Mouse (Mus musculus) hindbrain, embryonic 16.5 days (tissue): ENCODE measurements at regions not wholly inside any gene's neighbourhood (a gene's known extent, or its start where the extent isn't known, plus 50 kb on each side); places are given as distances from the start of the nearest gene placed in this dataset.

Experiments
- ATAC-seq: fragments of 200-750 bp; cut with Nextera tagmentation; 2 replicates; pipeline ENCODE4 v1.8.0; 2017; ENCODE audit warnings: moderate TSS enrichment, moderate library complexity
- H3K27ac ChIP-seq: fragments of 300-500 bp; sonication (generic); 2 replicates; pipeline ENCODE4 v1.5.1; 2014; ENCODE audit warnings: low read depth, mild to moderate bottlenecking, control low read depth, low read length, moderate library complexity
- H3K27me3 ChIP-seq: fragments of 300-500 bp; sonication (generic); replicated peaks from 2 replicates; pipeline ENCODE4 v1.6.1; 2014; ENCODE audit warnings: low read length; ENCODE audit not compliant: control insufficient read depth, insufficient read depth
- H3K36me3 ChIP-seq: fragments of 300-500 bp; sonication (generic); 2 replicates; pipeline ENCODE4 v1.6.1; 2014; ENCODE audit warnings: mild to moderate bottlenecking, low read length, moderate library complexity, mixed read lengths; ENCODE audit not compliant: control insufficient read depth, insufficient read depth
- H3K4me1 ChIP-seq: fragments of 300-500 bp; sonication (generic); 2 replicates; pipeline ENCODE4 v1.6.1; 2014; ENCODE audit warnings: low read depth, low read length; ENCODE audit not compliant: control insufficient read depth, insufficient read depth
- H3K4me2 ChIP-seq: fragments of 300-500 bp; sonication (generic); 2 replicates; pipeline ENCODE4 v1.6.1; 2014; ENCODE audit warnings: mild to moderate bottlenecking, low read length, control low read depth, moderate library complexity
- H3K4me3 ChIP-seq: fragments of 300-500 bp; sonication (generic); 2 replicates; pipeline ENCODE4 v1.5.1; 2014; ENCODE audit warnings: mild to moderate bottlenecking, low read length, control low read depth, moderate library complexity
- H3K9ac ChIP-seq: fragments of 300-500 bp; sonication (generic); 2 replicates; pipeline ENCODE4 v1.6.1; 2014; ENCODE audit warnings: low read depth, mild to moderate bottlenecking, control low read depth, low read length, moderate library complexity
- H3K9me3 ChIP-seq: fragments of 300-500 bp; sonication (generic); 2 replicates; pipeline ENCODE4 v1.6.1; 2014; ENCODE audit warnings: mild to moderate bottlenecking, low read length, moderate library complexity; ENCODE audit not compliant: control insufficient read depth
- WGBS: fragments of 180-500 bp; shearing (Covaris S2); extraction: QIAGEN DNeasy Blood & Tissue Kit; methylation state at CpG from one replicate; pipeline ENCODE4 v1.1.7; 2014; 5-methylcytosine and 5-hydroxymethylcytosine counted together

DNA sequence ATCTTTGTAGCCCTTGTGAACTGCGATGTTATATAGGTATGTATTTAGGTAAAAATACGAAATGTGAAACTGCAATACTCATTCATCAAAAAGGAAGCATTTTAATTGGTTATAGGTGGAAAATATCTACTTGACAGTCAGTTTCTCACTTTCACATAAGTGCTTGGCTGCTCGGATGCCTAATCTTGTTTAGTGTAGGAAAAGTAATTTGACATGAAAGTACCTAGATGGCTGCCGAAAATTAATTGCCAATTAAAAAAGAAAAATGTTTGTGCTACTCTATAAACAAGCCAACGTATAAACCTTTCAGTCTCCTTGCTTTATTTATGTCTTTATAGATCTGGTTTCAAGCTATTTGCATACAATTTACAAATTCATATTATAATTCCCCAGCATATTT is 691.3 kb downstream of the Dach1 start:
- no peaks in the 10 kb centered on the region for H3K36me3 ChIP-seq
- whole genome bisulfite sequencing, result 74% methylated on average over 5 of the region's 5 CpGs
- no peak overlapping the region for H3K27ac ChIP-seq
- no peak overlapping the region for H3K4me2 ChIP-seq
- no peaks in the 10 kb centered on the region for H3K27me3 ChIP-seq
- no peak for ATAC-seq
- no peak overlapping the region for H3K4me3 ChIP-seq
- no peak overlapping the region for H3K9ac ChIP-seq
- no peaks in the 10 kb centered on the region for H3K4me1 ChIP-seq
- no peaks in the 10 kb centered on the region for H3K9me3 ChIP-seq

DNA sequence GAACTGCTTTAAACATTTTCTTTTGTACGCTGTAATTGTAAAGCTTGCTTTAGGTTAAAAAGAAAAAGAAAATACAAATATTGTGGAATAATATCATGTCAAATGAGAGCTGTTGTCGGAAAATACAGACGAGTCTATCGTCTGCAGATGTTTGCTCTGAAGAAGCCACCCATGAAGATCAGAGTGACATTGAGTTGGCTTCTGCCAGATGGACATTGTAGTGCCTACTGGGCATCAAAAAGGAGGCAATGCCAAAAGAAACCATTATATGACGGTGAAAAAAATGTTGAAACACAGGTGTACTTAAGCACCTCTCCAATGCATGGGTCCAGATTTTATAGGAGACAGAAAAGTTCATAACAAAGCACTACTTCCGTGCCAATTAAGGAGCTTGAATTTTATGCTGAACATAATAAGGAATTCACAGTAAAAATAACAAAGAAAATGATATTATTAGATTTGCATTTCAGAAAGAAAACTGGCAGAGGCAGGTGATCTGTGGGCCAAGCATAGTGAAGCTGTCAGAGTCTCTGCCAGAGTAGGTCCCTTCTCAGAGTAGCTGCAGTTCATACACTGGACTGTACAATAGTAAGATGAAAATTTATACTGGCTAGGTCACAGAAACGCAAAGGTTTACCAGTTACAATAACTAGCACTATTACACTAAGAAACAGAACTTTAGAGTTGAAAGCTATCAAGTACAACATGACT is 718.9 kb downstream of the Dach1 start:
- Histone ChIP-seq H3K4me1 (no peaks in the 10 kb centered on the region), H3K9me3 (no peaks in the 10 kb centered on the region), H3K36me3 (no peaks in the 10 kb centered on the region), H3K9ac (no peak overlapping the region), H3K27me3 (no peaks in the 10 kb centered on the region), H3K4me2 (no peak overlapping the region), H3K4me3 (no peak overlapping the region), H3K27ac (no peak overlapping the region)
- WGBS, result 78% methylated on average over 7 of the region's 7 CpGs
- no peak for ATAC-seq

DNA sequence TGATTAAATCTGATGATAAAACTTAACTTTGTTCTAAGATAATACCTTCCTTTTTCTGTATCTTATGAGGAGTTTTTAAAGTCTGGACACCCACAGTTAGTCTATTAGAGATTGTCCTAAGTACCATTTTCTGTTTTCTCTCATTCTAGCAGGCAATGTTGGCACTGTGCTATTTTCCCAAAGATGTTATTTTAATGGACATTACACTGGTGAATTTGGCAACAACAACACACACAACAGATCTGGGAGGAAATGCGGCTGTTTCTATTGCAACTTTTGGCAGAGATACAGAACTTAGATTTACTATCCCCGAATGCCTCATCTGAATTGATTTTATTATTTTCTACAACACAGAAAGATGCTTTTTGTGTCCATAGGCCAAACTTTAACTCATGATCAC is 720.9 kb downstream of the Dach1 start:
- H3K27me3 ChIP-seq, result no peaks in the 10 kb centered on the region
- 60% methylated on average over 2 of the region's 2 CpGs for WGBS
- H3K9me3 ChIP-seq, result no peaks in the 10 kb centered on the region
- H3K36me3 ChIP-seq, result no peaks in the 10 kb centered on the region
- no peak overlapping the region for H3K27ac ChIP-seq
- H3K9ac ChIP-seq, result no peak overlapping the region
- no peak for ATAC-seq
- no peak overlapping the region for H3K4me3 ChIP-seq
- no peaks in the 10 kb centered on the region for H3K4me1 ChIP-seq
- H3K4me2 ChIP-seq, result no peak overlapping the region

DNA sequence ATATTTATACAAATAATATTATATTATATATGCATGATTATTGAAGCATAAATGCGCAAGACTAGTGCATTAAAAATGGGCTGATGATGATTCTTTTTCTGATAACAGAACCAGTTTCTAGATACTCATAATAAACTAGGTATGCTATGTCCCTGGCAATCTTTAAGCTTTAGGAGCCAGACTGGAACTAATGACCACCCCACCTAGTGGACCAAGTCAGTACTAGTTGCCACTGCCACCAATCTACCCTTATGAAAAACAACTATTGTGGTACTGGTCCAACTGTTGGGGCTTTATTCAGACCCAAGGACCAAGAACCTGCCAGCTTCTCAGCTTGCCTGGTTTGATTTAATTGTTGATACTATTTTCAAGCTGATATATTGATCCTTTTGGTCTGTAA is 722.8 kb downstream of the Dach1 start:
- 90% methylated on average over 1 of the region's 1 CpGs for WGBS
- Histone ChIP-seq H3K4me1 (no peaks in the 10 kb centered on the region), H3K9me3 (no peaks in the 10 kb centered on the region), H3K4me3 (no peak overlapping the region), H3K9ac (no peak overlapping the region), H3K36me3 (no peaks in the 10 kb centered on the region), H3K27me3 (no peaks in the 10 kb centered on the region), H3K4me2 (no peak overlapping the region), H3K27ac (no peak overlapping the region)
- ATAC-seq, result no peak

DNA sequence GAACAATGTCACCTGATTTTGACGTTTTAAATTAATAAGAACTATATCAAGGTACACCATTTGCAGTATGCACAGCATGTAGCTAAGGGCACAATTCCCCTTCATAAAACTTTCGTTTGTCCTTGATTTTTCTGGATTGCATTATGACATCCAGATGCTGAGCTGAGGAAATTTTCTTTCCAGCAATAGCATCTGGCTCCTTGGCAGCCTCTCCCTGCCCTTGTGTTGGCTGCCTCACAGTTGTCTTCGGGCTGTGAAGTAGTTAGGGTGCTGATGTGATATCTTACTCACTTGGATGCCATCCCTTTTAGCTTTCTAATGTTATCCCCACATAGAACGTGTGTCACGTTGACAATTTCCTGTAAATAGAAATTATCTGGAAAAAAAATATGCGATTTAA is 729.2 kb downstream of the Dach1 start:
- Histone ChIP-seq H3K4me1 (no peaks in the 10 kb centered on the region), H3K4me3 (no peak overlapping the region), H3K27me3 (no peaks in the 10 kb centered on the region), H3K36me3 (no peaks in the 10 kb centered on the region), H3K4me2 (no peak overlapping the region), H3K27ac (no peak overlapping the region), H3K9ac (no peak overlapping the region), H3K9me3 (no peaks in the 10 kb centered on the region)
- no peak for ATAC-seq
- WGBS, result 77% methylated on average over 6 of the region's 6 CpGs

DNA sequence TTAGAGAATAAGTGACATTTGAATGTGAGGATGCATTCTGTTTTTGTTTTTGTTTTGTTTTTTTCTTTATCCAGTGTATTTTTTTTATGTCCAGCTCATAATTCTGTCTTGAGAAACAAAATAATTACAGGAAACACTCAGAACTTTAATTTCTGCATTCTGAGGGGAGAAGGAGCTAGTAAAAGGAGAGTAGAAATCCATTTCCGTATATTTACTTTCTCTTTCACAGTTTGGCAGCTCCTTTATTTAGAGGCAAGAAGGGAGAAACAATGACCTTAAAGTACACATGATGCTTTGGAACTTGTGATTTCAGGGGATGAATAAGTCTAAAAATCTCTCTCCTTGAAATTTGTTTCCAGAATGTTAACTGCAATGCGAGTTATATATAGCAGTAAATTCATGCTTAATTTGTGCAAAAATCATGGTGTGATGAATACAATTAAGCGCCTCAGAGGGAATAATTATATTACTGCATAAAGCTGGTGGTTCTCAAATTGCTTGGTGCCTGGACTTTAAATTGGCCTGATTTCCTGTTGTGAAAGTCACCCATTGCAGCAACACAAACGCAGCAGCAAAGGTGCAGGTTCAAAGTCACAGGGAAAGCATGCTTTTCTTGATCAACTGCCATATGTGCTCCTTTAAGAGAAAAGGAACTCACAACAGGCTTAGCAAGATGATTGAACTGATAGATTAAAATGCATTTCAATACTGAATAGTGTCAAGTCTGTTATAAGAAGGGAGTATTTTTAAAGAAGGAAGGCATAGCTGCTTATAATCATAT is 733.9 kb downstream of the Dach1 start:
- no peak overlapping the region for H3K9ac ChIP-seq
- no peaks in the 10 kb centered on the region for H3K4me1 ChIP-seq
- no peaks in the 10 kb centered on the region for H3K36me3 ChIP-seq
- no peak overlapping the region for H3K4me2 ChIP-seq
- no peak overlapping the region for H3K4me3 ChIP-seq
- no peaks in the 10 kb centered on the region for H3K27me3 ChIP-seq
- H3K9me3 ChIP-seq, result no peaks in the 10 kb centered on the region
- ATAC-seq, result no peak
- H3K27ac ChIP-seq, result no peak overlapping the region
- 57% methylated on average over 4 of the region's 4 CpGs for WGBS

DNA sequence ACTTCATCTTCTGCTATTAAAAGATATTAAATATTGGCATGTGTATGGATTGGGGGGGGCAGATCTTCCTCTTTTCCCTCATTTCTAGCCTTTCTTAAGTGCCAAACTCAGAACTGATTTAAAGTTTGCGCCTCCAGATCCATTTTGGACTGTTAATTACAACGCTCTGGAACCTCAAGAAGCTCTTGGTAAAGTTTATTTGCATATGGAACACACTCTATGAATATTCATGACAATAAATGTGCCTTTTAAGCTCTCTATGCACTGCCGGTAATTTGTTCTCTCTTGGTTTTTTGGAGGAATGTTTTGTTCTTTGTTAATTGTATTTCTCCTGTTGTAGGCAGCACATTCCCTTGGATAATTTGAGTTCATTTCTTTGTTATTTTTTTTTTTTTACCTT is 738.3 kb downstream of the Dach1 start:
- Histone ChIP-seq H3K27ac (no peak overlapping the region), H3K4me2 (no peak overlapping the region), H3K36me3 (no peaks in the 10 kb centered on the region), H3K27me3 (no peaks in the 10 kb centered on the region), H3K4me3 (no peak overlapping the region), H3K4me1 (no peaks in the 10 kb centered on the region), H3K9me3 (no peaks in the 10 kb centered on the region), H3K9ac (no peak overlapping the region)
- no peak for ATAC-seq
- WGBS, result 58% methylated on average over 3 of the region's 3 CpGs

DNA sequence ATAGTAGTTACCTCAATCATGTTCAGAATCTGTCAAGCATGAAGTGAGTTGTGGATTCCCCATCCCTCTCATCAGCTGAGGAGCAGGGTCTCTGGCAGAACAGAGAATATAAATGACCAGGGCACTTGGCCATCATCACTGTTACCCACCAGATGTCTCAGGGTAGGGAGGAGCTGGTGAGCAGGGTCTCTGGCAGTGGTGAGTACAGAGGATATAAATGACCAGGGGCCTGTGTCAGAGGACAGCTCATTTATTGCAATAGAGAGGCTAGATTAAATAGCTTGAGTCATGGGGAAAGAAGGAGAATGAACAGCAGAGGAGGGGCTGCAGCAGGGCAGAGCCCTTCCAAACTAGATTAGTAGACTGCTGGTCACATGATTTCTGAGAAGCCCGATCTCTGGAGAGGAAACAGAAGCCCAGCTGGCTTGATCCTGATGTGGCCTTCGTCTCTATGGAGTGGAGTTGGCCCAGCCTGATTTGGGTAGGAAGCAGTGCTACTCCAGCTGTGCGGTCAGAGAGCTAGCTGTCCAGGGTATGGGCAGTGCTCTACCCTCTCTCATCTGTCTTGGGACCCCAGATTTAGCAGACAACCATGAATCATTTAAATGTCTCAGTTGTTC is 766.3 kb downstream of the Dach1 start:
- WGBS, result 65% methylated on average over 3 of the region's 3 CpGs
- H3K4me2 ChIP-seq, result no peak overlapping the region
- H3K27ac ChIP-seq, result no peak overlapping the region
- H3K27me3 ChIP-seq, result no peaks in the 10 kb centered on the region
- H3K4me3 ChIP-seq, result no peak overlapping the region
- H3K4me1 ChIP-seq, result no peaks in the 10 kb centered on the region
- no peaks in the 10 kb centered on the region for H3K9me3 ChIP-seq
- no peaks in the 10 kb centered on the region for H3K36me3 ChIP-seq
- no peak for ATAC-seq
- H3K9ac ChIP-seq, result no peak overlapping the region

DNA sequence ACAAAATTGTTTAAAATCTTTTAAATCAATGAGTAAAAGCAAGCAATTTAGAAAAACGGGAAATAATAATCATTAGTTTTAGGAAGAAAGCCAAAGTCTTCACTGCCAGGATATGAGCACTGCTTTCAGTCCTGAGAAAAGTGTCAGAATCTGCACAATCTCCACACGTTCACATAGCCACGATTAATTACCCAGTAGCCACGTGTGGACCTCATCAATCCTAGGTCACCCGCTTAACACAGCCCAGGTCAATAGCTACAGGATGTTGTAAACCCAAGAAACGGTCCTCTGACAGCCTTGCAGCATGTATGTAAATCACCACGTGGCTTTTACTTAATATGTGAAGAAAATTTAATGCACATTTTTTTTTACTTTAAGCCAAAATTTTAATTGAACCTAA is 773.2 kb downstream of the Dach1 start:
- H3K9ac ChIP-seq, result no peak overlapping the region
- H3K4me2 ChIP-seq, result no peak overlapping the region
- 44% methylated on average over 7 of the region's 7 CpGs for WGBS
- H3K36me3 ChIP-seq, result no peaks in the 10 kb centered on the region
- no peak for ATAC-seq
- no peaks in the 10 kb centered on the region for H3K9me3 ChIP-seq
- H3K27ac ChIP-seq, result no peak overlapping the region
- no peak overlapping the region for H3K4me3 ChIP-seq
- H3K27me3 ChIP-seq, result no peaks in the 10 kb centered on the region
- no peaks in the 10 kb centered on the region for H3K4me1 ChIP-seq
